Mouse (Mus musculus) lung, adult 18-20 months (tissue): ENCODE measurements around the gene Adgrg1.
A peak's percentile ranks its signal among the peaks of the same experiment; 100 is the strongest.

Source experiments
- DNase-seq, 2 experiments: peaks; one replicate each; pipeline ENCODE4 v3.0.0; 2022; ENCODE audit warnings: mixed read lengths in 2 of 2

The Adgrg1 gene

DNA sequence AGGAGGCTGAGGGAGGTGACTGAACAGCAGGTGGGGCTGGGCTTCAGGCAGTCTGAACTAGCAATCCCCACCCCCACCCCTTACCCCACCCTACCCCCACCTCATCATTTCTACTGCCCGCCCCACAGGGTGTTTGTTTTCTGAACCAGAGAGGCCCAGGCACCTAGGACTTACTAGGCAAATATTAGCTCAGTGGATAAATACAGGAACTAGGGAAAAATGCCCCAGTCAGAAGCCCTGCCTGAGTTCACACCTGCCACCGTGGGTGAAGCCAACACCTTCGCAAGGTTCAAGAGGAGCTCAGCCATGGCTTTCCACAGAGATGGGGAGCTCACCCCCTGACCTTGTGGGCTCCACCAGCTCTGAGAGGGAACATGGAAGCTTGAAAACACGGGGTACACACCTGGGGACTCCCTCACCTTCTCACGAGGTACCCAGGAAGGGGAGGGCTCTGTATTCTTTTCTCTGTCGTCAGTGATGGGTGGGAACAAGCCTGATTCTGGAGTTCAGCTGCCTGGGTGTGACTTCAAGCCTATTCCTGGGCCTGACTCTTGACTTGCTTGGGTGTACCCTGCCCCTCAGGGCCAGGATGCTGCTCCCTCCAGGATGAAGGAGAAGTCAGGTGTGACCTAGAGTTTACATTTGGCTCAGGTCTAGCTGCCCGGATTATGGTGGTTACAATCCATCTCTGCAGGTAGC is at the start of gene Adgrg1:
TSS of gene Adgrg1 (plus strand) at position 285 of the 699 bp plus-strand sequence.
- peak; percentile 65 to 80 for DNase-seq

GRCm38 (mm10) chr8:94928227-94928626 is 46.3 kb upstream of the Adgrg1 start:
- DNase-seq = no peak

DNA sequence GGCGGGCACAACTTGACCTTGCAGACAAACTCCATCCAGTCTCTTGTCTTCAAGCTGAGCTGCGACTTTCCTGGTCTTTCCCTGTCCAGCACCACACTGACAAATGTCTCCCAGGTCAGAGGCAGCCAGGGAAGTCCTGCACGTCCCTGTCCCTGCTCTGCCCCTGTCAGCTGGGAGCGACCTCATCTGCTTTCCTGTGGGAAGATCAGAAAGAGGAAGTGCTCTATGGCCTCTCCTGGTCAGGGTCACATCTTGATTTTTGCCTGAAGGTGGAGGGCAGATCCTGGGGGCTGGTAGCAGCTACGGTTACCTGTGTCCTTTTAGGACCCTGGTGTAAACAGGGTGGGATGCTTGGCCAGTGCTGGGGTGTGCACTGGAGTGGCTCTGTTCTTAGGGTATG is 40.6 kb upstream of the Adgrg1 start:
- no peak for DNase-seq

DNA sequence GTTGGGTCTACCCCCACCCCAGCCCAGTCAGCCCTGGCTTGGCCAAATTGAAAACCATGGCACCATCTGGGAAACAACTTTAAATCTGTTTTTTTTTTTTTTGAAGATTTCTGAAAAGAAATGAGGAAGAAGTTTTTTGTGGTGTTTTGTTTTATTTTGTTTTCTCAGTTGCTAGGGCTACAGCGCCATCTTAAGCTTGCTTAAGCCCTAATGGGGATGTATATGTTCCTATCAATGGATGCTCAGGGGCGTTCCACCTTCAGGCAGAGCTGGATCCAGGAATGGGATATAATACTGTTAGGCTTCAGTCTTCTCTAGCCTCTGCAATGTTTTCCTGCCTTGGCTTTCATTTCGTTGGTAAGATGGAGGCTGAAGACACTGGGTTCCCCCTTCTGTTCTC is 39.4 kb upstream of the Adgrg1 start:
- no peak for DNase-seq

- DNase-seq = peak; percentile 45 to 54
Measured at GRCm38 (mm10) chr8:94942566-94942965, 32.0 kb upstream of the Adgrg1 start.

GRCm38 (mm10) chr8:94945185-94945584 is 29.4 kb upstream of the Adgrg1 start:
- DNase-seq = no peak

DNA sequence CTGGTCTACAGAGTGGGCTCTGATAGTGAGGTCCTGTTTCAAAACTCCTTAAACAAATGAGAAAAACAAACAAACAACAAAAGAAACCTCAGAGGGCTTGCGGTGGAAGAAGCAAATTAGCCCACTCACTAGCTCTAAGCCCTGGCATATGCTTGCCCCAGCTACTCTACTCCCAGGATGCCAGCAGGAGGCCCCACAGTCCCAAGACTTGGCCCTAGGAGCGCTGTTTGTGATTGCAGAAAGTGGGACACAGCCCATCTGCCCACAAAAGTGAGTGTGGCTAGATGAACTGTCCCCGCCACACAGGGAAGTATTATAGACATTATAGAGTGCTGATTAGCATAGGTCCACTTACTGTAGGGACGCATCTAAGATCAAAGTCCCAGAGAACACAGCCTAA is 26.1 kb upstream of the Adgrg1 start:
- DNase-seq = no peak

DNA sequence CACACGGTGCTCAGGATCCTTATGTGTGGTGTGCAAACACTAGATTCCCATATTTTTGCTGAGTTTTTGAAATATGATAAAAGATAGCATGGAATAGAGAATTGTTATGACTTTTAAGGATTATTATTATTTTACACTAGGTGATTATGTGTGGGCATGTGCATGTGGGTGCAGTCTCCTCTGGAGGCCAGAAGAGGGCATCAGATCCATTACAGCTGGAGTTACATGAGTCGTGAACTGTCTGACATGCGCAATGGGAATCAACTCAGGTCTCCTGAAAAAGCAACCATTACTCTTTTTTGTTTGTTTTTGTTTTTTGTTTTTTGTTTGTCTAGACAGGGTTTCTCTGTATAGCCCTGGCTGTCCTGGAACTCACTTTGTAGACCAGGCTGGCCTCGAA is 25.5 kb upstream of the Adgrg1 start:
- DNase-seq = no peak

DNA sequence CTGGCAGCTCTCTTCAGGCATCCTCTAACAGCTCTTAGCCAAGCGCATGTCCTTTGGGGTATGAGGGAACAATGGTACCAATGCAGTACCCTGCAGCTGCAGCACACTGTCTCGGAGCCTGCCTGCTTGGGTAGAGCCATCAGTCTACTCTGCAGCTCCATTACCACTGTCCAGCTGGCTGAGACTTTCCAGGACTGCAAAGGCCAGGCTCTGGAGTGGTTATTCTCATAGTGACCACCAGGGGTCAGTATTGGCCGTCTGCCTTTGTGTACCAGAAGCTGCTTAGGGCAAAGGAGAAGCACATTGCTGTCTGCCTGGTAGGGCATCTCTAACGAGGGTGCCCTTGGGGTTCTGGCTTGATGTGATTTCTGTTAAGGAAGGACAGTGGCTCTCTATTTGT is 24.5 kb upstream of the Adgrg1 start:
- peak; percentile 76 to 81 for DNase-seq

DNA sequence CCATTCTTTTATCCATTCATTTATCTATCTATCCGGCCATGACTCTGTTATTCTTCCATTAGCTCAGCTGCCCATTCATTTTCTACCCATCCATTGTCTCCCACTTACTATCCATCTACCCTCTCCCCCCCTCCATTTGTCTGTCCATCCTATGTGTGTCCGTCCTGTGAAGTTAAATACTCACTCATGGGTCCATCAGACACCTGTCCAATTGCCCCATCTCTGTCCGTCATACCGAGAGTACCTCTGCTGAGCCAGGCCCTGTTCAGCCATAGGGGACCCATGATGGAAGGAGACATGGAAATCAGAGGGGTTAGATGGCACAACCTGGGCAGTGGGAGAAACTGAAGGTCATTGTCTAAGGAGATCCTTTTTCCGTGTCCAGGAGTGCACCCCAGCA is 24.1 kb upstream of the Adgrg1 start:
- no peak for DNase-seq

GRCm38 (mm10) chr8:94952086-94952485 is 22.5 kb upstream of the Adgrg1 start:
- no peak for DNase-seq

- DNase-seq = no peak
Measured at GRCm38 (mm10) chr8:94953624-94954367, 20.8 kb upstream of the Adgrg1 start.

- DNase-seq = peak; percentile 56 to 81
Measured at GRCm38 (mm10) chr8:94954368-94954737, 20.2 kb upstream of the Adgrg1 start.

GRCm38 (mm10) chr8:94954921-94955758 is 19.4 kb upstream of the Adgrg1 start:
- DNase-seq = peak; percentile 64 to 77

DNA sequence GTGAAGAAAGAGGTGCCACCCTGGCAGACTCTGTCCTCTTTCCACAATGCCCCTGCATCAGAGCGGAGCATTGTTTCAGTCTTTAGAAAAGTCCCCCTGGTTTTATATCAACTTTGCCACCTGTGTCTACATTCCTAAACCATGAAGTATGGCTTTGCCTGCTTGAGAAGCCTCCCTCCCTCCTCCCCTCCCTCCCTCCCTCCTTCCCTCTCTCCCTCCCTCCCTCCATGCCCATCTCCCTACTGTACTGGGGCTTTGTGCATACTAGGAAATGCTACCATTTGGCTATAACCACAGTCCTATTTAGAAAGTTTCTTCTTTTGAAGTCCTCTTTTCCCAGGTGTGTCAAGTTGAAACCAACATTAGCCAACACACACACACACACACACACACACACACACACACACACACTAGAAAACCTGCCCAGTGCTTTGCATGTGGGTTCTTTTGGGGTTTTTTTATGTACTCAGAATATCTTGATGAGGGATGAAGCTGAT is 18.4 kb upstream of the Adgrg1 start:
- DNase-seq = no peak

DNA sequence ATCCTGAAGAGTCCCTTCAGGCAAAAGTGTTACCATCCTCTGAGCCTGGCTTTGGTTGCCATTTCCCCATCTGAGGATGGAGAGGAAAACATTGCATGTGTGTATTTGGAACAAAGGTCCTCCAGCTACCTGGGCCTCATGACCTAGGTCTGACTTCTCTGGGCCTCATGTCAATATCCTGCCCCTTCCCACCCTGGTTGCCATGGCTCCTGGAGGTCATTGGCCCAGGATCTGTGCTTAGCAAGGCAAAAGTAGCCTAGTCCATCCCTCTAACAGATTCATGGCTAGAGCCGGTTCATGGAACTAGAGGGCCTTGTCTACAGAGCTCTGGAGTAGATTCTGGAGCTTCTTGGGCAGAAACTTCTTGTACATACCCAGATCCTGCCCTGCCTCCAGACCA is 12.3 kb upstream of the Adgrg1 start:
- no peak for DNase-seq

DNA sequence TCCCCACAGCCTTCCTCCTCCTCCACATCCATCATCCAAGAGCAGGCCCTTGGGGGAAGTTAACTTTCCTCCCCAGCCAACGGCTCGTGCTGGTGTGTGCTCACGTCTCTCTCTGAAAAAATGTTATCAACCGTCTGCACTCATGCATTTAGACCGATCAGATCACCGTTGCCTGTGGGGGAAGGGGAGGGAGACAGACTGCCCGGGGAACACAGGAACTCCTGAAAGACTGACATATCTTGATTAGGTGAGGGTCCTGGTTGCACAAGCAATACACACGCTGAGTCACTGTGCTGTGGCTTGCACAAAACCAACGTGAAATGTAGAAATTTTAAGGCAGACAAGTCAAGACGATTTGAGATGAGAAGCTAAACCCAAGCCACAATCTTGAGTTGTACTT is 9.7 kb upstream of the Adgrg1 start:
- DNase-seq = no peak

GRCm38 (mm10) chr8:94966578-94966977 is 8.0 kb upstream of the Adgrg1 start:
- no peak for DNase-seq

DNA sequence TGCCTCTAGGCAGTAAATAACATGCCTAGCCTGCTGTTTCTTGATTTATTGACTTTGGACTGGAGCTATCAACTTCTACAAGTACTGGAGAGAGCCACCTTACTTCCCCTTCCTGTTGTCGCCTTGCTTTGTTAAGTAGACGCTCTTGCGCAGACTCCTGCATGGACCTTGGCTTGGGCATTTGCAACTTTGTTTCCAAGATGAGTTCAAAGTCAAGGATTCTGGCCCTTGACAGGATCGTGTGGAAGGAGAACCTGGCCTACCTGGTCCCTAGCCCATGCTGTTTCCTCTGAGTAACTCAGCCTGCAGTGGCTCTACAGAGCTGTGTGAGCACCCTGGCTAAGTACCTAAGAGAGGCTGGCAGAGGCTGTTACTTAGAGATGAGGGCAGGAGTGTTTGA is 7.5 kb upstream of the Adgrg1 start:
- peak; percentile 59 to 68 for DNase-seq

GRCm38 (mm10) chr8:94967554-94967953 is 7.0 kb upstream of the Adgrg1 start:
- peak; percentile 81 to 88 for DNase-seq

DNA sequence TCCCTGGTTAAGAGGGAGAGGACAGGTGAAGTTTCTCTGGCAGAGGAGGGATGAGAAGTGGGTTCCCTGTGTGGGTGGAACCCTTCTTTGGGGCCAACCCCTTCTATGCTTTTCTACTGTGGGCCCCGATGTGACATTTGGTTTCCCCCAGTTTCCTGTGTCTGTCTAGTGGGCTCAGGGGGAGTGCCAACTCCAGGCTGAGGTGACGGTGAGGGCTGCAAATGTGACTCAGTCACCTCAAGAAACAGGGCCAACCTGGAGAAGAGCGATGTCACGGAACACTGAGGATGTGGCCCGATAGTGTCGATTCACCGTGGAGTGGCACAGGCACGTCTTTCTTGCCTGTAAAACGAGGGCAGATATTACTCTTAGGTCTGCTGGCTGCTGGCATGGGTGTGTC is 1.3 kb upstream of the Adgrg1 start:
- DNase-seq = no peak

DNA sequence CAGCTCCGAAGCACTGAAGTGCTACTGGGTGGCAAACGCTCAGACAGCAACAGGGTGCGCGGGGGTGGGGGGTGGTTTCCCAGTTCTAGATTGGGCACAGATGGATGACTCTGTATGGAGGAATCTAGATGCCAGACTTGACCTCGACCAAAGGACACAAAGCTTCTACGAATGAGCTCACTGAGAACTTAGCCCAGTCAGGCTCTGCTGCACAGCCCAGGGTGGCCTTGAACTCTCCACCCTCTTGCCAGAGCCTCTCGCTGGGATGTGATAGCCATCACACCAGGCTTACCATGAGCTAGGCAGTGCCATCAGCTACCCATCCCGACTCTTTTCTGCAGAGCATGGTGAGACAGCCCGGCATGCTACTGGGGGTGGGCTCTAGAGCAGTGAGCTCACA is 765 bp upstream of the Adgrg1 start:
- no peak for DNase-seq

DNA sequence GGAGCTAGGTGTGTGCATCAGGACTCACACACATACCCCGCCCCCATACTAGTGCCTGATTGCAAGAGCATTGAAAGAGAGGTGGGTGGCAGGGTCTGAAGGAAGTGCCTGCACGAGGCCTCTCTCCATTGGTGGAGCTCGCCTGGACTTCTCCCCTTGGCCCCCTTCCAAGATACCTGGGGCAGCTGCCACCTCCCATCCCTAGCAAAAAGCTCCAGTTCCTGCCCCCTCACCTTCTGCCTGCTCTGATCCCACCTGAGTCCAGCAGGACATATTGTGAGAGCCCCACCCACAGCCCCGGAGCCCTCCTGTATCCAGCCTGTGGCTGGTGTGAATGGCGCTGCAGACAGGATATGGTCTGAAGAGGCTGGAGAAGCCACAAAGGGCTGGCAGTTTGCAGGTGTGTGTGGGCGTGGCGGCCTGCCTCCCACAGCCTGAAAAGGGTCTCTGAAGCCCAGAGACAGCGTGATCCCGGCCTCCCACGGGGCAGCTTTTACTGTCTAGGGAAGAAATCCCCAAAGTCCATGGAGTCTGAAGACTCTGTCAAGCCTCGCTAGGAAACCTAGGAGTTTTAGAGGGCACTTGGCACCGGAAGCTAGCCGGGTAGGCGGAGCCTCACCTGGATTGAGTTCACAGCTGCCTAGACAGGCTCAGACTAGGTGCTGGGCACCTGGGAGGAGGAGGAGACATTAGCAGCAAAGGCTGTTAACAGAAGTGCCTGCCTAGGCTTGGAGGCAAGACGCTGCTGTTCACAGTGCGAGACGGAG is 2.3 kb downstream of the Adgrg1 start:
- DNase-seq = peak; percentile 79 to 86
